Mouse (Mus musculus) testis, postnatal 14 days (tissue): ENCODE results near the gene Gm9602.
"Not testable (repeated sequence)": the region's sequence is repeated elsewhere in the genome, so short reads cannot be mapped to it uniquely, and the experiment has no call there.

ENCODE experiments used
- DNase-seq: peaks from one replicate; pipeline ENCODE4 v3.0.0; 2021; ENCODE audit warnings: low spot score

The Gm9602 gene

GRCm38 (mm10) chr14:4776037-4776436 lies at the start of gene Gm9602:
Gene Gm9602, plus strand, starts transcription at chr14:4776337.
- DNase-seq, result not testable (repeated sequence)

- DNase-seq, result peak; percentile 4
Measured at GRCm38 (mm10) chr14:4806421-4806820, 30.3 kb downstream of the Gm9602 start.

- DNase-seq, result not testable (repeated sequence)
Measured at GRCm38 (mm10) chr14:4821950-4822349, 45.8 kb downstream of the Gm9602 start.
